Mouse (Mus musculus): ENCODE data around the gene Zcchc13. TPM values are rescaled to one million over a fixed set of nuclear protein-coding genes. Genes with fewer than 3 reads are reported as not detected.

Zcchc13 gene
- not detected in 2 replicates for polyA plus RNA-seq (2012; rRNA removed; ENCODE audit: low replicate concordance)

GRCm38 (mm10) chrX:103630303-103630702 lies at the start of gene Zcchc13:
Gene Zcchc13, plus strand, starts transcription at chrX:103630586.

Other genes with a start within 250 kb of the Zcchc13 start
- gene Tsx, start 216.1 kb upstream of the Zcchc13 start, polyA plus RNA-seq (2012; rRNA removed; ENCODE audit: low replicate concordance), result not detected in 2 replicates
- not detected in 2 replicates for gene Gm26992, start 208.6 kb upstream of the Zcchc13 start, polyA plus RNA-seq (2012; rRNA removed; ENCODE audit: low replicate concordance)
- gene Slc16a2, start 191.4 kb downstream of the Zcchc13 start, polyA plus RNA-seq (2012; rRNA removed; ENCODE audit: low replicate concordance), result 0.68 and 4.9 TPM in 2 replicates